In the genomic region with DNA sequence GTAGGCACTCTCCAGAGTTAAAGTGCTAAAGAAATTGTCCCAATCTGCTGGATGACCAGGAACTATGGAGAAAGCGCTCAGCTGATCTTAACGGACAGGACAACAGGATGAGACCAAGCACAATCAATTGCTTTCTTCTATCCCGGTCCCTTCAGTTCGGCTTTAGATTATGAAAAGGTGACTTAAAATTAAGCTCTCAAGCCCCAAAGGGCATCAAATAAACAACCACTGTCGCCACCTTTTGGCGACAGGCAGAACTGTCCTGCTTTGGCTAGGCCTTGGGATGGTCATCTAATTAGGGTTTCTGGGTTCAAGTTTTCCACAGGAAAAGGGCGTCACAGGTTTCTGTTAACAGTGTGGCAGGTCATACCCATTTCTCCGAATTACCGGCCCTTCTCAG, we compare ENCODE assay signal across 8 mouse cellular contexts.
DNase-seq lines count a peak whose midpoint lies in the region; ATAC-seq and TF ChIP-seq lines count a peak whose summit lies in the region.

No protein-coding gene starts in this region.

- no peak for ATAC-seq in intestine, postnatal 0 days
- ATAC-seq in intestine, embryonic 16.5 days, result no peak

- no peaks in the 10 kb centered on the region for H3K27me3 ChIP-seq in intestine, postnatal 0 days (replicated peaks; ENCODE audit: control insufficient read depth, insufficient read depth, low read length)
- no peaks in the 10 kb centered on the region for H3K27me3 ChIP-seq in intestine, embryonic 16.5 days (replicated peaks; ENCODE audit: control insufficient read depth, insufficient read depth, low read length)

- no peaks in the 10 kb centered on the region for H3K9me3 ChIP-seq in intestine, postnatal 0 days (ENCODE audit: control insufficient read depth)
- H3K9me3 ChIP-seq in intestine, embryonic 16.5 days (ENCODE audit: control insufficient read depth, low read length), result no peaks in the 10 kb centered on the region

- no peaks in the 10 kb centered on the region; the same call in 1 of the 2 replicates for H3K4me1 ChIP-seq in intestine, postnatal 0 days (replicated peaks; ENCODE audit: control insufficient read depth, insufficient read depth, low read length)
- H3K4me1 ChIP-seq in intestine, embryonic 16.5 days (ENCODE audit: control insufficient read depth, insufficient read depth, low read length), result peaks cover 3% of the 10 kb centered on the region; the same call in 1 of the 2 replicates

- 68% methylated on average over 9 of the region's 9 CpGs for WGBS in intestine, postnatal 0 days
- 68% methylated on average over 9 of the region's 9 CpGs for WGBS in intestine, embryonic 16.5 days

- peak; percentile 77 for TF ChIP-seq CTCF in intestine, postnatal 0 days (IDR thresholded peaks at IDR 0.05; ENCODE audit: low read depth)

- H3K36me3 ChIP-seq in intestine, postnatal 0 days (ENCODE audit: control insufficient read depth, insufficient read depth), result no peaks in the 10 kb centered on the region
- no peaks in the 10 kb centered on the region for H3K36me3 ChIP-seq in intestine, embryonic 16.5 days (ENCODE audit: control insufficient read depth, insufficient read depth, low read length)

- no peak overlapping the region for H3K4me2 ChIP-seq in intestine, postnatal 0 days (replicated peaks; ENCODE audit: low read depth)
- H3K4me2 ChIP-seq in intestine, embryonic 16.5 days (ENCODE audit: low read depth, low read length), result no peak overlapping the region

- H3K9ac ChIP-seq in intestine, postnatal 0 days (ENCODE audit: low read depth, low read length), result no peak overlapping the region
- no peak overlapping the region for H3K9ac ChIP-seq in intestine, embryonic 16.5 days (ENCODE audit: low read depth, low read length)

- peak; percentile 49 for DNase-seq in 3T3-L1 (ENCODE audit: low read depth, low spot score)
- peak; percentile 75 for DNase-seq in R1 (ENCODE audit: low read depth, low spot score)
- DNase-seq in cerebellum, postnatal 36 days, result peak; percentile 44 to 60
- DNase-seq in kidney, postnatal 36 days, result peak; percentile 13 to 67
- peak; percentile 69 for DNase-seq in retina, postnatal 1 day
- DNase-seq in thymus, adult 18-20 months, result no peak

- no peak overlapping the region for H3K4me3 ChIP-seq in intestine, postnatal 0 days (ENCODE audit: low read depth, low read length)
- no peak overlapping the region for H3K4me3 ChIP-seq in intestine, embryonic 16.5 days (ENCODE audit: low read length)

- H3K27ac ChIP-seq in intestine, postnatal 0 days (ENCODE audit: low read depth, low read length), result no peak overlapping the region
- H3K27ac ChIP-seq in intestine, embryonic 16.5 days (ENCODE audit: low read length), result no peak overlapping the region

Comparison
In these comparisons a context has a peak if more than half of its experiments do, and no peak if none do; other contexts are left out.
1. DNase-seq: peak in 3T3-L1 (single experiment), R1 (single experiment), cerebellum, postnatal 36 days (2 of 2), kidney, postnatal 36 days (2 of 2) and retina, postnatal 1 day (single experiment); none in thymus, adult 18-20 months (0 of 2).